Comparison of ENCODE assay signal across 9 mouse cellular contexts in genomic region chr6:38231994-38232393, GRCm38 (mm10). TPM values are rescaled to one million over a fixed set of nuclear protein-coding genes. Genes with fewer than 3 reads are reported as not detected.
DNase-seq lines count a peak whose midpoint lies in the region; ATAC-seq and TF ChIP-seq lines count a peak whose summit lies in the region.
"Had no signal": no experiment of that assay in that cellular context is flagged by ENCODE, and none has a peak within 500 bp of the region (broad histone marks: within the 10 kb centered on the region; RNA-seq: fewer than 3 reads in every experiment).

No protein-coding gene starts in this region.

- no peak overlapping the region for H3K9ac ChIP-seq in forebrain, embryonic 15.5 days (replicated peaks)
- H3K9ac ChIP-seq in forebrain, postnatal 0 days, result no peak overlapping the region
- H3K9ac ChIP-seq in neural tube, embryonic 12.5 days, result no peak overlapping the region

- DNase-seq in forebrain, postnatal 0 days, result no peak
- no peak for DNase-seq in neural tube, embryonic 10.5 days (ENCODE audit: extremely low spot score, low spot score)
- peak; percentile 54 for DNase-seq in kidney, adult 9 months
- peak; percentile 46 for DNase-seq in retina, postnatal 1 day
- no peak for DNase-seq in gastrocnemius, postnatal 4 days (ENCODE audit: low spot score in 2 of 2)
- DNase-seq in left cerebral cortex, postnatal 14 days (ENCODE audit: low spot score in 2 of 2), result no peak

- no peak overlapping the region for H3K4me2 ChIP-seq in forebrain, embryonic 15.5 days (replicated peaks)
- H3K4me2 ChIP-seq in forebrain, postnatal 0 days (ENCODE audit: low read depth), result no peak overlapping the region
- H3K4me2 ChIP-seq in neural tube, embryonic 12.5 days (replicated peaks), result peak overlapping the region; percentile 20; the same call in 1 of the 2 replicates

- no peak for TF ChIP-seq CTCF in forebrain, postnatal 0 days (IDR thresholded peaks at IDR 0.05; ENCODE audit: low read depth)

- H3K27me3 ChIP-seq in forebrain, embryonic 15.5 days, result no peaks in the 10 kb centered on the region
- H3K27me3 ChIP-seq in forebrain, postnatal 0 days (ENCODE audit: insufficient read depth, low read length), result no peaks in the 10 kb centered on the region
- no peaks in the 10 kb centered on the region for H3K27me3 ChIP-seq in neural tube, embryonic 12.5 days (replicated peaks)

- ATAC-seq in forebrain, embryonic 15.5 days (replicated peaks), result peak; percentile 26; the same call in 1 of the 2 replicates
- no peak for ATAC-seq in forebrain, postnatal 0 days
- ATAC-seq in neural tube, embryonic 12.5 days (ENCODE audit: low FRiP score, low read depth), result peak; percentile 33; the same call in 1 of the 2 replicates

- no peaks in the 10 kb centered on the region for H3K9me3 ChIP-seq in forebrain, embryonic 15.5 days
- no peaks in the 10 kb centered on the region for H3K9me3 ChIP-seq in forebrain, postnatal 0 days (ENCODE audit: low read length)
- no peaks in the 10 kb centered on the region for H3K9me3 ChIP-seq in neural tube, embryonic 12.5 days

- intact Hi-C loops in left cerebral cortex, postnatal 14 days (cut with DNase I), result no loop called here

- peaks cover 15% of the 10 kb centered on the region for H3K4me1 ChIP-seq in forebrain, embryonic 15.5 days
- no peaks in the 10 kb centered on the region for H3K4me1 ChIP-seq in forebrain, postnatal 0 days (ENCODE audit: insufficient read depth)
- peaks cover 18% of the 10 kb centered on the region for H3K4me1 ChIP-seq in neural tube, embryonic 12.5 days

- H3K4me3 ChIP-seq in forebrain, embryonic 15.5 days, result no peak overlapping the region
- no peak overlapping the region for H3K4me3 ChIP-seq in forebrain, postnatal 0 days (ENCODE audit: low read depth, low read length)
- no peak overlapping the region for H3K4me3 ChIP-seq in neural tube, embryonic 12.5 days
- H3K4me3 ChIP-seq: erythroblast, embryonic 14.5 days had no signal

- no peaks in the 10 kb centered on the region; the same call in 1 of the 2 replicates for H3K36me3 ChIP-seq in forebrain, embryonic 15.5 days
- no peaks in the 10 kb centered on the region for H3K36me3 ChIP-seq in forebrain, postnatal 0 days (ENCODE audit: insufficient read depth)
- no peaks in the 10 kb centered on the region for H3K36me3 ChIP-seq in neural tube, embryonic 12.5 days

- no peak overlapping the region for H3K27ac ChIP-seq in forebrain, embryonic 15.5 days (replicated peaks)
- no peak overlapping the region; the same call in 1 of the 2 replicates for H3K27ac ChIP-seq in forebrain, postnatal 0 days (ENCODE audit: low read depth, low read length)
- H3K27ac ChIP-seq in neural tube, embryonic 12.5 days, result no peak overlapping the region

- 77% methylated on average over 4 of the region's 4 CpGs for WGBS in forebrain, embryonic 15.5 days
- 69% methylated on average over 4 of the region's 4 CpGs for WGBS in forebrain, postnatal 0 days
- WGBS in neural tube, embryonic 12.5 days, result 62% methylated on average over 4 of the region's 4 CpGs

RNA-seq across cellular contexts. Expression of gene D630045J12Rik, which starts 21.8 kb away (rescaled TPM):
- polyA plus RNA-seq in forebrain, embryonic 15.5 days (2015; fragmentation: Nextera tagmentation; extraction: Ambion mirVana), result 17.6 and 18.4 TPM in 2 replicates
- total RNA-seq in forebrain, postnatal 0 days (2014; rRNA removed), result 33.7 and 38.7 TPM in 2 replicates
- 7.7 and 11.4 TPM in 2 replicates for polyA plus RNA-seq in forebrain, postnatal 0 days (2015; fragmentation: Nextera tagmentation; extraction: Ambion mirVana)
- polyA plus RNA-seq in neural tube, embryonic 12.5 days (2016; fragmentation: Nextera tagmentation; extraction: Ambion mirVana), result 12.4 and 13.3 TPM in 2 replicates
- 1 to 10 TPM; 4.0 to 4.6 TPM for total RNA-seq in gastrocnemius, postnatal 4 days (2021)
- 10 to 100 TPM; 35.3 to 39.1 TPM for total RNA-seq in left cerebral cortex, postnatal 14 days (2021)

Comparison
In these comparisons a context has a peak if more than half of its experiments do, and no peak if none do; other contexts are left out.
1. DNase-seq: peak in kidney, adult 9 months (single experiment) and retina, postnatal 1 day (single experiment); none in forebrain, postnatal 0 days (single experiment), neural tube, embryonic 10.5 days (single experiment), gastrocnemius, postnatal 4 days (0 of 2) and left cerebral cortex, postnatal 14 days (0 of 2).